Mouse (Mus musculus): ENCODE results near the gene Olfr419.

Olfr419 gene

GRCm38 (mm10) chr1:174251961-174252360 lies at the start of gene Olfr419:
Olfr419 (minus strand) TSS chr1:174252061.
- in situ Hi-C loops (cut with MboI, MseI): no loop called here

DNA sequence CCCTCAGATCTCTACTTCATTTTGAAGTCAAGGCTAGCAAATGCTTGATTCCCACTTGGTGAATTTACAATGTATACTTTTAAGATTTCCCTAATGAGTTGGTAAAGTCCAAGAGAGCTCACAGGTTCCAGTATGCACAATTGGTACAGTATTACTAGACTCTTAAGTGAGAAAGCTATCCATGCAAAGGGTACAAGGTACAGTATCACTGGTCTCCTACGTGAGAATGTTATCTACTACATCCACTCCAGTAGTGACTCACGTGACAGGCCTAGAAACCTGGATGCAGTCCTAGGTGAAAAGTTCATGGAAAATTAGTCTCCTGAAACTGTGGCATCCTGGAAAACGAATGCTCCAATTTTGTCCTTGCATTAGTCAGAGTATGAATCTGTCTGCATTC lies 18.8 kb upstream of the Olfr419 start:
- in situ Hi-C loops (cut with MboI, MseI): no loop called here

- in situ Hi-C loops (cut with MboI, MseI): no loop called here
Measured at GRCm38 (mm10) chr1:174269162-174269561, 17.3 kb upstream of the Olfr419 start.

GRCm38 (mm10) chr1:174267816-174268215 lies 16.0 kb upstream of the Olfr419 start:
- in situ Hi-C loops (cut with MboI, MseI): no loop called here

DNA sequence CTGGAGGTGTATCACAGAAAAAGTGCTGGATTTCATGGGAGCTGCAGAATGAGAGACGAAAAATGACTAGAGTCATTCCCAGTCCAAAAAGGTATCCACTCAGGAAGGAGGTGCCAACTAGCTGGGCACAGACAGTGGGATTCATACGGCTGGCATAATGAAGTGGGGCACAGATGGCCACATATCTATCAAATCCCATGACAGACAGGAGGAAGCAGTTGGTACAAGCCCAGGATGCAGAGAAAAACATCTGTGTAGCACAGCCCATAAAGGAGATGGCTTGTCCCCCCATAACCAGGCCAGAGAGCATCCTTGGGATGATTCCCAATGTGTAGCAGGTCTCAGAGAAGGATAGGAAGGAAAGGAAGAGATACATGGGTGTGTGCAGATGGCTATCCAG lies 1.5 kb downstream of the Olfr419 start:
- in situ Hi-C loops (cut with MboI, MseI): no loop called here

GRCm38 (mm10) chr1:174247170-174247569 lies 4.7 kb downstream of the Olfr419 start:
- in situ Hi-C loops (cut with MboI, MseI): no loop called here

DNA sequence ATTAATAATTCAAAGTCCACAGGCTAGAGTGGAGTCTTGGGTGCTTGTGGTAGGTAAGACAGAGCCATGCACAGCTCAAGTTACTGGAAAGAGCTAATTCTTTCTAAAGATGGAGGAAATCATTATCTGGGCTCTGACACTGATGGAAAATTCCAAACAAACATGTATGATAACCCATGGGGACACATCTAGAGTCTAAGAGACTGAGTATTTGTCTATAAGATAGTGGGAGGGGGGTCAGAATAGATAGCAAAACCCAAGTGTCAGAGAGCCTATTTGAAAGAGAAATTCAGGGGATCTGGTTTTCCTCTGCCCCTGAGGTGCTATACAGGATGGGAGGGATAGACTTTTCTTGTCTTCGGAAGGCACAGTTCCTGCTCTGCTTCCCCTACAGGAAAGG lies 5.8 kb downstream of the Olfr419 start:
- in situ Hi-C loops (cut with MboI, MseI): no loop called here

GRCm38 (mm10) chr1:174244621-174245020 lies 7.2 kb downstream of the Olfr419 start:
- in situ Hi-C loops (cut with MboI, MseI): no loop called here

GRCm38 (mm10) chr1:174239916-174240315 lies 11.9 kb downstream of the Olfr419 start:
- in situ Hi-C loops (cut with MboI, MseI): no loop called here

DNA sequence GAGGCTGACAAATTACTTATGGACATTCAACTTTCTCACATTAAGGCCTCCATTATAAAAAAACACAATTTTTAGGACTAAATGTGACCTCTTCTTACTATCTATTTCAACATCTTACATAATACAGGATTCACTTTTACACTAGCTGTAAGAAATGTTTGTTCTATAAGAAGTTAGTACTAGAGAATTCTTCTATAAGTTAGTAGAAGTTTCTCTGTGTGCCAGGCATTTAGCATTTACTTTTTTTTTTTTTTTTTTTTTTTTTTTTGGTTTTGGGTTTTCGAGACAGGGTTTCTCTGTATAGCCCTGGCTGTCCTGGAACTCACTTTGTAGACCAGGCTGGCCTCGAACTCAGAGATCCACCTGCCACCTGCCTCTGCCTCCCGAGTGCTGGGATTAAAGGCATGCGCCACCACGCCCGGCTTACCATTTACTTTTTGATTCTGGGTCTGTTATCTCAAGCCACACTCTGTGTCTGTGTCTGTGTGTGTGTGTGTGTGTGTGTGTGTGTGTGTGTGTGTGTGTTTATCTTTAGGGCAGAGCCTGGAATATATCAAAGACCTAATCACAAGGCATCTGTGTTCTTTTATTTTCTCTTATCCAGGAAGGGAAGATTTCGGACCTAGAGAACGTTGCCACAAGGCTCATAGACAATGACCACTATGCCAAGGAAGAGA lies 35.2 kb downstream of the Olfr419 start:
- in situ Hi-C loops (cut with MboI, MseI): no loop called here

DNA sequence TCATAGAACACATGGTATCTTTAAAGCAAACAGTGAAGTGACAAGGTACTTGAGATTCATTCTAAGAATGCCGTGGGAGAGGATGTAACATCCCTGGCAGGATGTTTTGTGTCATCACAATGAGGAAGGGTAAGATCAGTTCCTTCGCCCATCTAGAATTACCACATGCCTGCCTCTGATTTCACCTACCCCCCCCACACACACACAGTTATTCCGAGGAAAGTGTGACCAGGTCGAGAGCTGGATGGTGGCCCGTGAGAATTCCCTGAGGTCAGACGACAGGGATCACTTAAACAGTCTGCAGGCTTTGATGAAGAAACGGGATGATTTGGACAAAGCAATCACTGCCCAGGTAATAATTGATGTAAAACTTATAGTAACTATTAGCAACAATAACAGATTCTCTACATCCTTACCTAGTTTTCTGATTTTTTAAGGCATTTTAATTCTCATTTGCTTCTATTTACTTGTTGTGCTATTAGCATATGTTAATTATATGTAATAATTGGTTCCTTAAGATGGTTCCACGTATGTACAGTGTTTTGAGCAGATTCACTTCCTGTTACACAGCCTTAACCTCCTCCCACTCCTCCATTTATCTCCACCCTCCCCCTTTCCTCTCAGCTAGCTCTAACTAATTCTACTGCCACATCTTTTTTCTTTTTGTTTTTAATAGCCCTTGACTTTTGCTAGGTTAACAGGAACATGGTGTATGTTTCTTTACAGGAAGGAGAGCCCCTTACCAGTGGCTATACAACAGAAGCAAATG lies 36.4 kb downstream of the Olfr419 start:
- in situ Hi-C loops (cut with MboI, MseI): no loop called here

DNA sequence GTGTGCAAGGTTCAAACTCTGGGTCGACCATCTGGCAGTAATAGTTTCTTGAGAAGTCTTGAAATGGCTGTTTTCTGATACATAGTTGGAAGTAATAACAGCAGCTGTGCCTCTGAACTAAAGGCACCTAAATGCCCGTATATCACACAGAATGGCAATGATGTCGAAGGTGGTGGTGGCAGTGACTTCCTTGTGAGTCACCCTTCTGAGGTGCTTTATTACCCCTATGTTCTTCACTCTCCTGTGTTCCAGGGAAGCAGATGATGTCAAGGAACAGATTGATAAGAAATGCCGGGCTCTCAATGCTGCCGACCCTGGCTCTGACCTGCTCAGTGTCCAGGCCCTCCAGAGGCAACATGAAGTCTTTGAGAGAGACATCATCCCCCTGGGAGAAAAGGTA lies 39.6 kb downstream of the Olfr419 start:
- in situ Hi-C loops (cut with MboI, MseI): no loop called here

DNA sequence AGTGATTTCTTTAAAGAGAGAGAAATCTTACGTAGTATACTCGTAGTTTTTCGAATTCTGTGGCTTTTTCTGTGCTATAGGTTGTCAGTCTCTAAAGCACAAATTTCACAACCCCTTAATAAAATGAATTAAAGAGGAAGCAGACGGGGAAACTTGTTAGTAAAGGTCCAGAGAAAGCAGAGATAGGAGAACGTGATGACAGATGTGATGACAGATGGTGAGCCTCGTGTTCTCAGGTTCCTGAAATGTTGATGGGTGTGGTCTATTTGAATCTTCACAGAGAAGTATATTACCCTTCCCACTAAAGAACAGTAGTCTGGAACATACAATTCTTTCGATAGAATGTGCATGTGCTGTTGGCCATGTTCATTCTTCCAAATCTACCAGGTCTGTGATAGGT lies 47.2 kb downstream of the Olfr419 start:
- in situ Hi-C loops (cut with MboI, MseI): no loop called here
